Mouse (Mus musculus) left cerebral cortex, adult 18-20 months (tissue): ENCODE results near the gene L2hgdh. TPM values are rescaled to one million over a fixed set of nuclear protein-coding genes. Genes with fewer than 3 reads are reported as not detected.
"Not testable (repeated sequence)": the region's sequence is repeated elsewhere in the genome, so short reads cannot be mapped to it uniquely, and the experiment has no call there.

Source experiments
- DNase-seq, 2 experiments: peaks; one replicate each; pipeline ENCODE4 v3.0.0; 2021 to 2022; ENCODE audit warnings: low spot score in 2 of 2, mixed read lengths in 1 of 2
- microRNA-seq, 2 experiments: library from miRNA; unstranded; fragments of <30 nt; microRNA quantifications; one replicate each; pipeline ENCODE4 v1.2.0; 2021
- total RNA-seq, 2 experiments: library from RNA; stranded (reverse); gene quantifications; 2 replicates each; pipeline ENCODE4 v1.2.3; 2021

The L2hgdh gene
- total RNA-seq, 2 experiments from 2014 or later = 21.9 TPM

- DNase-seq = no peak
Measured at GRCm38 (mm10) chr12:69674576-69675537, 49.8 kb downstream of the L2hgdh start.

- DNase-seq = no peak
Measured at GRCm38 (mm10) chr12:69674176-69674575, 50.5 kb downstream of the L2hgdh start.

- no peak for DNase-seq
Measured at GRCm38 (mm10) chr12:69666721-69667120, 58.0 kb downstream of the L2hgdh start.

- DNase-seq = no peak
Measured at GRCm38 (mm10) chr12:69661658-69662057, 63.0 kb downstream of the L2hgdh start.

GRCm38 (mm10) chr12:69653973-69654372 is 70.7 kb downstream of the L2hgdh start:
- DNase-seq = not testable (repeated sequence)

GRCm38 (mm10) chr12:69649511-69649910 is 75.2 kb downstream of the L2hgdh start:
- DNase-seq = no peak

- DNase-seq = no peak
Measured at GRCm38 (mm10) chr12:69645821-69646616, 78.7 kb downstream of the L2hgdh start.

GRCm38 (mm10) chr12:69644877-69645276 is 79.8 kb downstream of the L2hgdh start:
- peak; percentile 42 to 46 for DNase-seq

GRCm38 (mm10) chr12:69642877-69643276 is 81.8 kb downstream of the L2hgdh start:
- no peak for DNase-seq

Small RNAs within 50 kb of the gene (microRNA-seq; reads per million reads assigned to microRNA genes)
- 0 reads per million in 2 experiments for gene Mir681

Other genes with a start within 250 kb of the L2hgdh start
- gene Vcpkmt, start 141.8 kb downstream of the L2hgdh start, total RNA-seq = 10 to 100 TPM; 25.3 to 25.5 TPM
- 10 to 100 TPM; 36.3 to 39.6 TPM for gene Sos2, start 43.0 kb downstream of the L2hgdh start, total RNA-seq
- 10 to 100 TPM; 32.7 to 32.8 TPM for gene Atp5s, start 77 bp upstream of the L2hgdh start, total RNA-seq
- gene Cdkl1, start 66.4 kb upstream of the L2hgdh start, total RNA-seq = 10 to 100 TPM; 33.2 to 35.5 TPM
- gene Atl1, start 167.7 kb upstream of the L2hgdh start, total RNA-seq = 100 to 1,000 TPM; 232 to 242 TPM
- 10 to 100 TPM; 37.6 to 38.6 TPM for gene Map4k5, start 168.3 kb upstream of the L2hgdh start, total RNA-seq